Mouse (Mus musculus) ES-Bruce4 (cell line): ENCODE results near the gene Slc25a31.

Experiments used
- CTCF ChIP-seq: IDR thresholded peaks from one replicate; pipeline ENCODE4 v1.8.1; 2011; ENCODE audit warnings: low read depth, low read length
- EP300 ChIP-seq: IDR thresholded peaks from 2 replicates; pipeline ENCODE4 v1.6.1; 2011; ENCODE audit warnings: low read depth, low read length; ENCODE audit not compliant: insufficient read depth
- POLR2A ChIP-seq: IDR thresholded peaks from one replicate; pipeline ENCODE4 v1.8.1; 2011; ENCODE audit warnings: low read length; ENCODE audit not compliant: insufficient read depth

DNA sequence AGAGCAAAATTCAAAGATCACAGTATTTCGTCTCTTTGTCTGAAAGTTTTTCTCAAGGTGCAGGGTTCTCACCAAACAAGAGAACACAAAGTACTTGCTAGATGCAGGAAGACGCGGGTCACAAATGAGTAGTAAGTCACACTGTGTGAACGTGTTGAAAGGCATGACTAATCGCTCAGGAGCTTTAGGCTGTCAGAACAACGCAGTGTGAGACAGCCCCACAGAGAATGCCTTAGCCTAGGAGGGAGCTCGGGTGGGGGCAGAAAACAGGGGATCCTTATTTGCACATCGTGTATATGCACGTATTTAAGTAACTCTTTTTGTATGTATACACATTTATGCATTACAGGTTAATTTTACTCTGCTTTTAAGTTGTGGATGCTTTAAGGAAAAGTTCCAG lies 21.8 kb upstream of the Slc25a31 start:
- TF ChIP-seq EP300 = no peak
- TF ChIP-seq CTCF = no peak
- TF ChIP-seq POLR2A = no peak
